Mouse (Mus musculus): ENCODE results near the gene Ubac2. TPM values are rescaled to one million over a fixed set of nuclear protein-coding genes. Genes with fewer than 3 reads are reported as not detected.

The Ubac2 gene
- total RNA-seq, 2 experiments from 2014 or later, result 48.4 to 51.8 TPM

- no peak for DNase-seq (ENCODE audit: low spot score in 2 of 2)
Observed at GRCm38 (mm10) chr14:121894511-121895135, 16.2 kb downstream of the Ubac2 start.

GRCm38 (mm10) chr14:121895316-121895715, 16.9 kb downstream of the Ubac2 start:
- DNase-seq (ENCODE audit: low spot score in 2 of 2), result no peak

- DNase-seq (ENCODE audit: low spot score in 2 of 2), result no peak
Observed at GRCm38 (mm10) chr14:121896126-121897090, 18.0 kb downstream of the Ubac2 start.

GRCm38 (mm10) chr14:121897773-121898172, 19.4 kb downstream of the Ubac2 start:
- no peak for DNase-seq (ENCODE audit: low spot score in 2 of 2)

GRCm38 (mm10) chr14:121898509-121898908, 20.1 kb downstream of the Ubac2 start:
- DNase-seq (ENCODE audit: low spot score in 2 of 2), result no peak

- DNase-seq (ENCODE audit: low spot score in 2 of 2), result no peak
Observed at GRCm38 (mm10) chr14:121899071-121899470, 20.7 kb downstream of the Ubac2 start.

- no peak for DNase-seq (ENCODE audit: low spot score in 2 of 2)
Observed at GRCm38 (mm10) chr14:121901511-121901910, 23.1 kb downstream of the Ubac2 start.

GRCm38 (mm10) chr14:121903381-121903876, 25.0 kb downstream of the Ubac2 start:
- no peak for DNase-seq (ENCODE audit: low spot score in 2 of 2)

- DNase-seq (ENCODE audit: low spot score in 2 of 2), result no peak
Observed at GRCm38 (mm10) chr14:121904754-121905153, 26.3 kb downstream of the Ubac2 start.

GRCm38 (mm10) chr14:121906341-121906991, 28.0 kb downstream of the Ubac2 start:
- no peak for DNase-seq (ENCODE audit: low spot score in 2 of 2)

- DNase-seq (ENCODE audit: low spot score in 2 of 2), result no peak
Observed at GRCm38 (mm10) chr14:121906992-121907681, 28.7 kb downstream of the Ubac2 start.

- DNase-seq (ENCODE audit: low spot score in 2 of 2), result no peak
Observed at GRCm38 (mm10) chr14:121909868-121910267, 31.4 kb downstream of the Ubac2 start.

- DNase-seq (ENCODE audit: low spot score in 2 of 2), result no peak
Observed at GRCm38 (mm10) chr14:121912501-121912900, 34.1 kb downstream of the Ubac2 start.

- no peak for DNase-seq (ENCODE audit: low spot score in 2 of 2)
Observed at GRCm38 (mm10) chr14:121915143-121915542, 36.7 kb downstream of the Ubac2 start.

GRCm38 (mm10) chr14:121915621-121916020, 37.2 kb downstream of the Ubac2 start, which contains the start of gene Gpr18:
TSS of gene Gpr18 (minus strand) at chr14:121915781.
- no peak for DNase-seq (ENCODE audit: low spot score in 2 of 2)

- DNase-seq (ENCODE audit: low spot score in 2 of 2), result no peak
Observed at GRCm38 (mm10) chr14:121916311-121917094, 38.1 kb downstream of the Ubac2 start.

- DNase-seq (ENCODE audit: low spot score in 2 of 2), result no peak
Observed at GRCm38 (mm10) chr14:121918266-121918665, 39.8 kb downstream of the Ubac2 start.

- peak in 1 of 2 experiments; percentile 31 for DNase-seq (ENCODE audit: low spot score in 2 of 2)
Observed at GRCm38 (mm10) chr14:121919752-121920151, 41.3 kb downstream of the Ubac2 start.

GRCm38 (mm10) chr14:121920511-121921124, 42.2 kb downstream of the Ubac2 start:
- no peak for DNase-seq (ENCODE audit: low spot score in 2 of 2)

GRCm38 (mm10) chr14:121922016-121922415, 43.6 kb downstream of the Ubac2 start:
- no peak for DNase-seq (ENCODE audit: low spot score in 2 of 2)
